Mouse (Mus musculus) adrenal gland, adult 18-20 months (tissue): Measurements from ENCODE around the gene Kcnk13. TPM values are rescaled to one million over a fixed set of nuclear protein-coding genes. Genes with fewer than 3 reads are reported as not detected.
"Not testable (repeated sequence)": the region's sequence is repeated elsewhere in the genome, so short reads cannot be mapped to it uniquely, and the experiment has no call there.

Experiments used
- DNase-seq, 2 experiments: peaks; one replicate each; pipeline ENCODE4 v3.0.0; 2021 to 2022; ENCODE audit warnings: low spot score in 2 of 2
- total RNA-seq, 2 experiments: library from RNA; stranded (reverse); gene quantifications; 1 replicate in 1 of 2; 2 replicates in 1 of 2; pipeline ENCODE4 v1.2.3; 2021

Kcnk13 gene
- total RNA-seq, 2 experiments from 2014 or later: 1.2 TPM

- DNase-seq: peak; percentile 40 to 44
These were observed 1.2 kb downstream of the Kcnk13 start for GRCm38 (mm10) chr12:99965203-99966115.

DNA sequence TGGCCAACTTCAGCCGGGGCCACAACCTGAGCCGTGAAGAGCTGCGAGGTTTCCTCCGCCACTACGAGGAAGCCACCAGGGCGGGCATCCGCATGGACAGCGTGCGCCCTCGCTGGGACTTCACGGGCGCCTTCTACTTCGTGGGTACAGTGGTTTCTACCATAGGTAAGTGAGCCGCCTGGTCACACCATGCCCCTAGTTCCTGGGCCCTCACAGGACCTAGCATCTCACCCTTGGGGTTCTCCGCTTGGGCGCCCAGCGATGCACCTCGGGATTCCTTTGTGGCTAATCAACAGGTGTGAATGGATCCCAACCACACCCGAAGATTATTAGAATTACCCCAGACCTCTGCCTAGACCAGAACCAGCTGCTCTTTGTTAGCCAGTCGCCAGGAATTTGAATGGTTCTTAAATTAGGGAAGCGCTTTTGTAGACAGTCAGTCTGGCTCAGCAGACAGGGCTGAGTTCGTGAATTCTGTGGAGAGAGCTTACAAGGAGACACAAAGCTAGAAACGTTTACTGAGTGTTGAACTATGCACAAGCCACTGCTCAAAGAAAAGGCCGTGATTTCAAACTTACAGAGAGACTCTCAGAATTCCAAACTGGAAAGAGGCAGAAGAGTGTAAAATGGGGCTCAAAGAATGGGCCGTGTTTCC is 1.9 kb downstream of the Kcnk13 start:
- DNase-seq: no peak

DNA sequence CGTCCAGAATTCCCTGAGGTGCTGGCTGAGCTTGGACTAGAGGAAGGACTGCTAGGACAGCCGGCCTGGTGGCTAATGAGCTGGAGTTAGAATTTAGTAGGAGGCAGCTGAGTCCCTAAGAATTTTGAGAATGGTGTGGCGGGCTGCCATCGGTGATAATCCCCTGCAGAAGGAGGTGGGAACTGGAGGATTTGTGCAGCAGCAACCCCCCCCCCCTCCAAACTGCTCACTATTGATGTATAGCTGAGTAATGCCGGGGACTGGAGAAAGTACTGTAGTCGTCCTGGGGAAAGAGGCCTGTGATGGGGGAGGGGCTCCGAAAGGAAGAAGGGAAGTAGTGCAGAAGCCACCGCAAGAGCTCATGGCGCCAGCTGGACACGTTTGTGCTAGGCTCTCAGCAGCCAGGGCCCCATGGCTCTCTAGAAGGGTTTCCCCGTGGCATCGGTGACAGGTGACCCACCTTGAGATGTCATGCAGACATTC is 2.6 kb downstream of the Kcnk13 start:
- no peak for DNase-seq

DNA sequence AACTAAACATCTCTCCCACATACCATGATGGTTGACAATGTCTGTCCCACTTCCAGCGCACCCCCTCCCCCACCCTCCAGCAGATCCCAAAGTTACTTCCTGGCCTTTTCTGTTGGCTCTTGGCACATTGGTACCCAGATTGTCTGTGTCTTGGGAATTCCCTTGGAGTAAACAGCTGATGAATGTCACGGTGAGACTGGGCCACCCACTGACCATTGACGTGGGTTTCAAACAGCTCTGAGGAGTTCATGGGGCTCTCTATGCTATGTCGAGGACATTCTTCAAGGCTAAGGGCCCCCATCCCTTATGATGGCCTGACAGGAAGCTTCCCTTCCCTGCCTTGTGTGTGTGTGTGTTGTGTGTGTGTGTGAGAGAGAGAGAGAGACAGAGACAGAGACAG is 5.6 kb downstream of the Kcnk13 start:
- no peak for DNase-seq

DNA sequence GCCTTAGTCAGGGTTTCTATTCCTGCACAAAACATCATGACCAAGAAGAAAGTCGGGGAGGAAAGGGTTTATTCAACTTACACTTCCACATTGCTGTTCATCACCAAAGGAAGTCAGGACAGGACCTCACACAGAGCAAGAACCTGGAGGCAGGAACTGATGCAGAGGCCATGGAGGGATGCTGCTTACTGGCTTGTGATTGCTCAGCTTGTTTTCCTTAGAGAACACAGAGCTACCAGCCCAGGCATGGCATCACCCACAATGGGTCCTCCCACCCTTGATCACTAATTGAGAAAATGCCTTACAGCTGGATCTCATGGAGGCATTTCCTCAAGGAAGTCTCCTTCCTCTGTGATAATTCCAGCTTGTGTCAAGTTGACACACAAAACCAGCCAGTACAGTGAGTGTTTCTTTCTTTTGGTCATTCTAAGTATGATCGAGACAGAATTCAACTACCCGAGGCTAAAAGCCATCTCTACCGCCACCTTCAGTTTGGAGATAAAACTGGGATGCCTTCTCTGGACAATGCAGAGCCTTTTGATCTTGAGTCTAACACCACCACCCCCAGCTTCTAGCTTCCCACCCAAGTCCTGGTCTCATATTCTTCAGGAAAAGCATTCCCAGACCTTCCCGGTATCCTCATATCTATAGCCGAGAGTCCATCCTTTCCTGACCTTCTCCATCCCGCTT is 7.1 kb downstream of the Kcnk13 start:
- DNase-seq: not testable (repeated sequence)

DNA sequence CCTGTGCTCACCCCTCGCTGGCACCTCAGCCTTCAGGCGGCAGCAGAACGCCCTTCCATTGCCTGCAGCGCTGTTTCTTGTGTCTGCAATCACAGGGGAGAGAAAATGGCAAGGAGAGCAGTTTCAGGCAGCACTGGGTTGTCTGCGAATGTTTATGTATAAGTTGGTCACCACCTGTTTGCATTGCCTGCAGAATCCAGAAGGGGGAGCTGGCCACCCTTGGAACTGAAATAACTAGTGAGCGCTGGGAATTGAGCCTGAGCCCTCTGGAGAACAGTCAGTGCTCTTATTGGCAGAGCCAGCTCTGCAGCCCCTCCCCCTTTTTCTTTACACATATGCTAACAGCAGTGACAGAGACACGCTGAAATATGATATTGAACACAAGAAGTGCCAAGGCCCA is 8.5 kb downstream of the Kcnk13 start:
- DNase-seq: no peak

GRCm38 (mm10) chr12:99973659-99974058 is 9.4 kb downstream of the Kcnk13 start:
- DNase-seq: no peak

GRCm38 (mm10) chr12:99979541-99979940 is 15.2 kb downstream of the Kcnk13 start:
- DNase-seq: no peak

DNA sequence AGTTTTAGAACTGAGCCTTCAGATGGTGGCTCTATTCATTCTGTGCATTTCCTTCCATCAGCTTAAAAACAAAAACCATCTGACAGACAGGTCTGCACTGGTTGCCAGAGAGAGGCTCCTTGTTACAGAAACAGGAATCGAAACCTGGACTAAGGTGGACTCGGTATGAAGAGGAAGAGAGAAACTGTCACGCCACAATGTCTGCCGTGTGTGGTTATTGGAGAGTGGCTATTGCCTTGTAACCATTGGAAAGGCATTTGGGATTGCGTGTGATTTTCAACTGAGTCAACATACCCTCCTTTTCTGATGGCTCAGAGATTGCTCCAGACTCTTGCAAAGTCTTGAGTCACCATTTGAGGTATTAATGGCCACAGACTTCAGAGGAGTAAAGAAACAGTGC is 22.5 kb downstream of the Kcnk13 start:
- no peak for DNase-seq

DNA sequence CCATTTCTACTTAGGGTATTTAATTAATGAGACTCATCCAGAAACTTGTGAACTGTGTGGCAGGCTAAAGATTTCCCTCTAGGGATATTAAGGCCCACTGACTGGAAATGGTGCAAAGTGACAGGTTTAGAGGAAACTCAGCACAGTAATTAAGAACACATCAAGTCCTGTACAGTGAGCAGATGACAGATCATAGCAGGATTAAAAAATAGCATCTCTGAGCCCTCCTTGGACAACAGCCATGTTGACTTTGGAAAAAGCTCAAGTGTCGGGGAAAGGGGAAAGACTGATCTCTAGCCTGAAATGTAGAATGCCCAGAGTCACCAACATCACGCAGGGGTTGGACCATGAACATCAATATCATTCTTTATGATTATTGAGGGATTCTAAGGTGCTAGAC is 23.8 kb downstream of the Kcnk13 start:
- DNase-seq: no peak

- DNase-seq: no peak
These were observed 28.1 kb downstream of the Kcnk13 start for GRCm38 (mm10) chr12:99992362-99992862.

GRCm38 (mm10) chr12:99993146-99993890 is 29.0 kb downstream of the Kcnk13 start:
- no peak for DNase-seq

DNA sequence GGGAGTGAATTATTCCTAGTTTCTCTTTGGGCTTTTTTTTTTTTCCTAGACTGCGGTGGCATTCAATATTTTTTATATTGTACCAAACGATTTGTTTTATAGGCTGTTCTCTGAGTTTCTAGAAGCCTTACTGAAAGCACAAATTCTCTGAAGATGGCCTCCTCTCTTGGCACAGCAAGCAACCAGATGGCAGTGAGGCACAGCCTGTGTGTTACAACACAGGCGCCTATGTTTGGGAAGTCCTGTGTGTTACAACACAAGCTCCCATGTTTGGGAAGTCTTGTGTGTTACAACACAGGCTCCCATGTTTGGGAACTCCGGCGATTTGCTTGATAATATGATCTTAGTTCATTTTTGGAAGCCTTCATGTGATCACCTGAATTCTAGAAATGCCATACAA is 31.7 kb downstream of the Kcnk13 start:
- DNase-seq: no peak

GRCm38 (mm10) chr12:99999726-100000125 is 35.4 kb downstream of the Kcnk13 start:
- no peak for DNase-seq

DNA sequence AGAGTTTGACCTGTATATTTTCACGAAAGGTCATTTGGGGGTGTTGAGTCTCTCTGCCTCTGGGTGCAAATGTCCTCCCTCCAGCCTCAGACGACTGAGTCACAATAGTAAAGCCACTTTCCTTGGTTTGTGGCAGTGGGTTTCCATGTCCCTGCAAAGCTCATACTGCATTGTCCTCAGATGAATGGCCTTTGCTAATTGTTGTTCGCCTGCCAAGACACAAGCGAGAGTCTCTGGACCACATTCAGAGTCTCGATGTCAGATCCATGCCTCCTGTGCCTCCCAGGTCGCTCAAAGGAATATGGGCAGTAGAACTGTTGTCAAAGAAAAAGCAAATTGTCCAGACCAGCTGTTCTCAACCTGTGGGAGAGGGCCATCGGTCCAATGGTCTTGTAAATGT is 36.1 kb downstream of the Kcnk13 start:
- no peak for DNase-seq

GRCm38 (mm10) chr12:100001246-100001645 is 36.9 kb downstream of the Kcnk13 start:
- no peak for DNase-seq

DNA sequence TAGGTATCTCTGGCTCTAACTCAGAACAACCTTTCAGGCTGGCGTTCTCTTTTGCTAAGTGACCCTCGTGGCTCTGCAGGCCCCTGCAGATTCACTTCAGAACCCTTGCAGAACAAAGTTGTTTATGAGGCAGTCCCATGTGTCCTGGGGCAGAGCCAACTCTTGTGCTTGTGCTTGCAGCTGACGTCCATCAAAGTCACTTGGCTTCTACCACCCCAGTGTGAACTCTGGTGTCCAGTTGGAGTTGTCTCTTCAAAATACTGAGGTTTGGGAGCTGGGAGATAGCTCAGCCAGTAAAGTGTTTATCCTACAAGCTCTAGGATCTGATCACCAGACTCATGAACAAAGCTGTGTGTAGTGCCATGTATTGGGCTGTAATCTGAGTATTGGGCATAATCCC is 37.6 kb downstream of the Kcnk13 start:
- DNase-seq: no peak

DNA sequence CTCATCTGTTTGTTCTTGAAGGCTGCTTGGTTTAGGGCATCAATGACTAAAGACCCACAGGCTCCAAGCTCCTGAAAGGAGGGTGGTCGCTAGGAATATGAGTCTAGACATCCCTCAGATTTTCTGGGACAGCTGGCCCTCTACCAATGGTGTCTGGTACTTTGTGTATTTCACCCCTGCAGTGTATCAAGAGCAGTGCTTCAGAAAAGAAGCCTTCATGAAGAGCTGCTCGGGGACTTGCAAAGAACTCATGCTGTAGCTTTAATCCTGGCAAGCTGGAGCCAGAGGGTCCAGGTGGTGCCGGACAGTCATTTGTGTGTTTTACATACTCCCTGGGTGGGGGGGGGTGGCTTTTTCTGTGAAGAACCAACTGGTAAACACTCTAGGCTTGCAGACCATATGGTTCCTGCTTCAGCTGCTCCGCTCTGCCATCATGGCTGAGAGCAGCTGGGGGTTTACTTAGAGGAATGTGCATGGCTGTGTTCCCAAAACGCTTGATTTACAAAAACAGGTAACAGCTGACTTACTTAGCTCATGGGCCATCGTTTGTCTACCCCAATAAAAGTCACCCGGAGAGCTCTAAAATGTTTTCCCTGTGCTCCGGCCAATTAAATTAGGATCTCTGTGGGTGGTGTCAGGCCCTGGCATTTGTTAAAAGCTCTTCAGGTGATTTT is 38.8 kb downstream of the Kcnk13 start:
- no peak for DNase-seq

DNA sequence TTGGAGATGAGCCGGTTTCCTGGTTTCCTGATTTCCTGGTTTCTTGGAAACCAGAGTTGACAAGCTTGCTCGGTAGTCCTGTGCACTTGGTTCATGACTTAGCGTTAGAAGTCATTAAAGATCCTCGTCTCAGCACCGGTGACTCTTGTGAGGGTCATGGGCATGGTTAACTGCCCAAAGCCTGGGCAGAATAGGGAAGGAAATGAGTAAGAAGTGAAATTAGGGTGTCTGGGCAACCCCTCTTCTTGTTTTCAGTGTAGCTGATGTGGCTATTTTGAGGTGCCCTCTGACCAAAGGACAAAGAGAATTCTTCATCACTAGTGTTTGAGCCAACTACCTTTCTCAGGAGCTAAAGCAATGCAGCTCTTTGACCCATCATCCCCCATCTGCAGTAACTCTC is 41.0 kb downstream of the Kcnk13 start:
- no peak for DNase-seq

GRCm38 (mm10) chr12:100006681-100007080 is 42.4 kb downstream of the Kcnk13 start:
- no peak for DNase-seq
